Mouse (Mus musculus): Measurements from ENCODE around the gene Grn. TPM values are rescaled to one million over a fixed set of nuclear protein-coding genes. Genes with fewer than 3 reads are reported as not detected.

Gene Grn
- polyA plus RNA-seq, 1 experiment from 2014 or later: 75.2 TPM

DNA sequence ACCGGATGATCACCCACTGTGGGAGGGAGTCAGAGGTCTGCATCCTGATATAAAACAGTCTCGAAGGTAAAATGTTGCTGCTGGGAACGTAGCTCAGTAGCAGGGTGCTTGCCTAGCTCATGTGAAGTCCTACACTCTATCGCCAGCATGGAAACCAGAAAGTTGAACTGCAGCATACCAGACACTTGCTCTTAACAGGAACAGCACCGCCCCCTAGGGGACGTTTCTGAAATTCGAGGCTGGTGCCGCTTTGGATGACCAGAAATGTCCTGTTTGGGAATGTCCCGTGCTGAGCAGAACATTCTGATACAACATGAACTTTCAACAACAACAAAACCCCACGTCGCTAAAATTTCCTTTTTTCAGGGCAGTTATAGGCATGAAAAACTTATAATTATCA, 18.4 kb upstream of the Grn start:
- H3K36me3 ChIP-seq: no peaks in the 10 kb centered on the region
- H3K9me3 ChIP-seq: no peaks in the 10 kb centered on the region
- no peaks in the 10 kb centered on the region for H3K27me3 ChIP-seq (replicated peaks)
- H3K4me1 ChIP-seq: peaks cover 9% of the 10 kb centered on the region
- no peak overlapping the region for H3K9ac ChIP-seq
- no peak overlapping the region for H3K27ac ChIP-seq
- H3K4me3 ChIP-seq: no peak overlapping the region
- no peak overlapping the region for H3K4me2 ChIP-seq (replicated peaks)
- no peak for ATAC-seq (ENCODE audit: low FRiP score, low read depth)
- WGBS: 8% methylated on average over 11 of the region's 11 CpGs

DNA sequence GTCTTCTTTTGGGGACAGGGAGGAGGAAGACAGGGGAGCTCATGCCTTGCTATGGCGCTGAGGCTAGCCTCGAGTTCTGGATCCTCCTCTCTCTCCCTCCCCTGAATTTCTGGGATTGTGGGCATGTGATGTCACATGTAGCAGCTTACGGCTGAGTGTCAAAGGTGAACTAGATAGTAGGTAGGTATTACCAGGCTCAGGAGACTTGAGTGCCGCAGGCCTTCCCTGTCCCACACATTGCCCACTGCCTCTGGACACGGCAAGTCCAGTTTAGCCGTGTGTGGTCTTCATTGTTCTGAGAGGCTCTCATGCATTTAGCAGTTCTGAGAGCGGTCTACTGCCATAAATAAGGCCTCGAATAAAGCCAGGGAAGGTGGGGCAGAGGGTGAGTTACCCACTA, 17.1 kb upstream of the Grn start:
- Histone ChIP-seq H3K27me3 (replicated peaks) (no peaks in the 10 kb centered on the region), H3K4me1 (0 out of 2 replicates have a peak, but pooled peaks cover 2% of the 10 kb centered on the region), H3K4me3 (no peak overlapping the region), H3K36me3 (no peaks in the 10 kb centered on the region), H3K9ac (no peak overlapping the region), H3K27ac (no peak overlapping the region), H3K4me2 (replicated peaks) (no peak overlapping the region), H3K9me3 (no peaks in the 10 kb centered on the region)
- 69% methylated on average over 8 of the region's 8 CpGs for WGBS
- no peak for ATAC-seq (ENCODE audit: low FRiP score, low read depth)

DNA sequence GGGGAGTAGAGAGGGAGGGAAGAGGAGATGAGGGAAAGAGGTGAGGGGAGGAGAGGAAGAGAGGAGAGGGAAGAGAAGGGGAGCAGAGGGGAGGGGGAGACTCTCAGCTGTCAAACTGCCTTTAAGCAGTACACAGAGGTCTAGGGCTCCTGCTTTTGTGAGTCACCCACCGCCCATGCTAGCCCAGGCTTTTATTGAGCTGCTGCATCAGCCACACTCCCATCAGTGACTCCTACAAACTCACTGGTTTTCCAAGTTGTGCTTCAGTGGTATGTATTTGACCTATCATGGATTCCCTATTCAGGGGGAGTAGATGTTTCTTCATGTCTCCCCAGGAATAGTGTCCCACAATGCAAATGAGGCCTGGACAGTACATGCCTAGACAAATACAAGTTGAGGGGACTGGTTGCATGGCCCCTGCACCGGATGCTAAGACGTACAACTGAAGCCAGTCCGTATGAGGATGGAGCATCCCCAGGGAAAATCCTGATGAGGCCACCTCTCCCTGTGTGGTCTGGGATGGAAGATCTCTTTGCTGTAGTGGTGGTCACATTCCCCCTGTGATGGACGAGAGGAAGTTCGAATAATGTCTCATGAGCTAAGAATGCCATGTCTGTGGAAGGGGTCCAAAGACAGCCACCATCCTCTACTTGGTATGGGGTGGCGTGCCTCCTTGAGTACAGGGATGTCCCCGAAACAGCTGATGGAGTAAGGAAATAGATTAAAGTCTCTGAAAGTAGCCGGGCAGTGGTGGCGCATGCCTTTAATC, 14.9 kb upstream of the Grn start:
- Histone ChIP-seq H3K9ac (no peak overlapping the region), H3K4me3 (no peak overlapping the region), H3K27me3 (replicated peaks) (no peaks in the 10 kb centered on the region), H3K27ac (no peak overlapping the region), H3K4me2 (replicated peaks) (no peak overlapping the region), H3K4me1 (no peaks in the 10 kb centered on the region), H3K36me3 (no peaks in the 10 kb centered on the region), H3K9me3 (no peaks in the 10 kb centered on the region; the same call in 1 of the 2 replicates)
- ATAC-seq (ENCODE audit: low FRiP score, low read depth): no peak
- WGBS: 80% methylated on average over 10 of the region's 10 CpGs

DNA sequence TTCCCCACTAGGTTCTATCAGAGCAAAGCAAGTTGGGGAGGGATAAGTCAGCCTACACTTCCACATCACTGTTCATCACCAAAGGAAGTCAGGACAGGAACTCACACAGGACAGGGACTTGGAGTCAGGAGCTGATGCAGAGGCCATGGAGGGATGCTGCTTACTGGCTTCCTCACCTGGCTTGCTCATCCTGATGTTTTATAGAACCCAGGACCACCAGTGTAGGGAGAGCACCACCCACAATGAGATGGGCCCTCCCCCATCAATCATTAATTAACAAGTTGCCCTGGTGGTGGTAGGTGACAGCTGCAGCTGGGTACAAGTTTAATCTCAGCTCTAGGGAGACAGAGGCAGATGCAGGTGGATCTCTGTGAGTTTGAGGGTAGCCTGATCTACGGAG, 13.0 kb upstream of the Grn start:
- no peak overlapping the region for H3K27ac ChIP-seq
- H3K4me3 ChIP-seq: no peak overlapping the region
- H3K9me3 ChIP-seq: no peaks in the 10 kb centered on the region; the same call in 1 of the 2 replicates
- 82% methylated on average over 1 of the region's 1 CpGs for WGBS
- no peaks in the 10 kb centered on the region for H3K36me3 ChIP-seq
- H3K4me1 ChIP-seq: no peaks in the 10 kb centered on the region
- no peaks in the 10 kb centered on the region for H3K27me3 ChIP-seq (replicated peaks)
- no peak overlapping the region for H3K4me2 ChIP-seq (replicated peaks)
- H3K9ac ChIP-seq: no peak overlapping the region
- ATAC-seq (ENCODE audit: low FRiP score, low read depth): no peak

GRCm38 (mm10) chr11:102418887-102419286, 11.2 kb upstream of the Grn start:
- Histone ChIP-seq H3K4me2 (replicated peaks) (no peak overlapping the region), H3K9ac (no peak overlapping the region), H3K9me3 (no peaks in the 10 kb centered on the region; the same call in 1 of the 2 replicates), H3K4me3 (no peak overlapping the region), H3K27me3 (replicated peaks) (no peaks in the 10 kb centered on the region), H3K36me3 (no peaks in the 10 kb centered on the region), H3K4me1 (no peaks in the 10 kb centered on the region), H3K27ac (no peak overlapping the region)
- no peak for ATAC-seq (ENCODE audit: low FRiP score, low read depth)

DNA sequence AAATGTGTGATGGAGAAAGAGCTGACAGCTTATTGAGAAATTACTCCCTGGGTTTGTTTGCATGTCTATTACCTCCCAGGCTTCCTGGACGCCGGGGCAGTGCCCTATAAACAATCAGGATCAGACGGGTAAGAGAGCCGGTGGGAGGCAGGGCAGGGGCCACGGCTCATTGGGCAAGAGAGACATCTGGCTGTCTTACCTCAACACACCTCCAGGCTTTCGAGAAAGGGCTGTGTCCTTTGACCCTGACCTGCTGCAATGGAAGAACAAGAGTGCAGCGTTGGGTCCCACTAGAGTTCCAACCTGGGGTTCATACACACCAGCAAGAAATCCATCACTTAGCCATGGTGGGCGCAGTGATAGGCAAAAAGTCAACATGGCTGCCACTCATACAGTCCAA, 8.6 kb upstream of the Grn start:
- 52% methylated on average over 8 of the region's 8 CpGs for WGBS
- no peaks in the 10 kb centered on the region for H3K36me3 ChIP-seq
- ATAC-seq (ENCODE audit: low FRiP score, low read depth): no peak

DNA sequence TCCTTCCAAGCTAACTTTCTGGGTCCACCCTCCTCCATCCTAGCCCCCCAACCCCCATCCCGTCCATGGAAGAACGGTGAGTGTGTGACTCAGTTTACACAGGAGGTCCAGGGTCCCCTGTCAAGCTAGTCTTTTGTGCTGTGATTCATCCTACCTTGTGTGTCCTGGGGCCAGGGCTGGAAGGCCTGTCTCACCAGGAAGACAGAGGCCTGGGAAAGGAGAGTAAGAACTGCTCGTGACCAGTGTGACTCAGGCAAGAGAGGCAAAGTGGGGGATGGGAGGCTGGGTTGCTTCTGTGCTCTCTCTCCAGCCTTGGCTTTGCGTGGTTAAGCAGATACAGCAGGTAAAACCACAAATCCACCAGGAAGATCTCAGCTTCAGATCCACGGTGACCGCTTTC, 5.4 kb upstream of the Grn start:
- no peak for ATAC-seq (ENCODE audit: low FRiP score, low read depth)
- Histone ChIP-seq H3K4me3 (no peak overlapping the region), H3K9me3 (no peaks in the 10 kb centered on the region; the same call in 1 of the 2 replicates), H3K36me3 (no peaks in the 10 kb centered on the region), H3K4me1 (0 out of 2 replicates have a peak, but pooled peaks cover 3% of the 10 kb centered on the region), H3K27me3 (replicated peaks) (0 out of 2 replicates have a peak, but pooled peaks cover 2% of the 10 kb centered on the region), H3K4me2 (replicated peaks) (no peak overlapping the region), H3K27ac (no peak overlapping the region), H3K9ac (no peak overlapping the region)
- WGBS: 78% methylated on average over 6 of the region's 6 CpGs

More for the DNA sequence above, 8.6 kb upstream of the Grn start:
- Histone ChIP-seq H3K9ac (no peak overlapping the region), H3K27ac (no peak overlapping the region), H3K4me3 (no peak overlapping the region), H3K4me2 (replicated peaks) (no peak overlapping the region), H3K27me3 (replicated peaks) (0 out of 2 replicates have a peak, but pooled peaks cover 2% of the 10 kb centered on the region), H3K9me3 (no peaks in the 10 kb centered on the region; the same call in 1 of the 2 replicates), H3K4me1 (no peaks in the 10 kb centered on the region)

- no peak for ATAC-seq (ENCODE audit: low FRiP score, low read depth)
- peaks cover 8% of the 10 kb centered on the region; the same call in 1 of the 2 replicates for H3K4me1 ChIP-seq
- WGBS: 86% methylated on average over 8 of the region's 8 CpGs
Observed at GRCm38 (mm10) chr11:102425555-102426316, 4.4 kb upstream of the Grn start.

DNA sequence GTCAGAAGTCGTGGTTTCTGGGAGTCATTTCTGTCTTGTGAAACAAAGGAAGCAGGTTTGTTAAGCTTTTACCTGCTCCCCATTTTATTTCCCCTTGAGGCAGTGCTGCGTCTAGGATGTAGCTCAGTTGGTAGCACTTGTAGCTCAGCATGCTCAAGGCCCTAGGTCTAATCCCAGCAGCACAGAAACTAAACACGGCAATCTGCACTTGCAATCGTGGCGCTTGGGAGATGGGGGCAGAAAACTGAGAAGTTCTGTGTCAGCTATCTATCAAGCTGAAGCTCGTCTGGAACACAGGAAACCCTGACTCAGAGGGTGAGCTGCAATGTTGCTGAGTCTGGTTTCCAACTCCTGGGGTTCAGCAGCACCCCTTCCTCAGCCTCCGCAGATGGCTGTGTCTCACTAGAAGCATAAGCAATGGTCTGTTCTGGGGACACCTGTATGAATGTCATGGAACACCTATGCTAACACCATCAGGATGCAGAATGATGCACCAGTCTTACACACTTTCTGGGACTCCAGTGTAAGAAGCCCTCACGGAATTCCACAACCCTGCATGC, 1.1 kb upstream of the Grn start:
- Histone ChIP-seq H3K4me3 (no peak overlapping the region), H3K4me2 (replicated peaks) (peak overlapping the region; percentile 94; the same call in 1 of the 2 replicates), H3K9me3 (no peaks in the 10 kb centered on the region), H3K36me3 (no peaks in the 10 kb centered on the region), H3K4me1 (peaks cover 21% of the 10 kb centered on the region), H3K27me3 (replicated peaks) (0 out of 2 replicates have a peak, but pooled peaks cover 2% of the 10 kb centered on the region), H3K9ac (no peak overlapping the region), H3K27ac (no peak overlapping the region)
- WGBS: 69% methylated on average over 8 of the region's 8 CpGs
- ATAC-seq (ENCODE audit: low FRiP score, low read depth): no peak

More at GRCm38 (mm10) chr11:102425555-102426316, 4.4 kb upstream of the Grn start:
- H3K9ac ChIP-seq: no peak overlapping the region
- H3K4me2 ChIP-seq (replicated peaks): no peak overlapping the region
- no peak overlapping the region for H3K4me3 ChIP-seq
- H3K36me3 ChIP-seq: no peaks in the 10 kb centered on the region
- no peaks in the 10 kb centered on the region for H3K9me3 ChIP-seq
- no peak overlapping the region for H3K27ac ChIP-seq
- H3K27me3 ChIP-seq (replicated peaks): 0 out of 2 replicates have a peak, but pooled peaks cover 2% of the 10 kb centered on the region

GRCm38 (mm10) chr11:102429551-102429950, 564 bp upstream of the Grn start:
- ATAC-seq (ENCODE audit: low FRiP score, low read depth): no peak
- H3K27me3 ChIP-seq (replicated peaks): 0 out of 2 replicates have a peak, but pooled peaks cover 2% of the 10 kb centered on the region
- H3K9me3 ChIP-seq: no peaks in the 10 kb centered on the region
- H3K4me2 ChIP-seq (replicated peaks): peak overlapping the region; percentile 94
- 56% methylated on average over 3 of the region's 3 CpGs for WGBS
- H3K36me3 ChIP-seq: no peaks in the 10 kb centered on the region
- H3K4me1 ChIP-seq: peaks cover 24% of the 10 kb centered on the region
- no peak overlapping the region for H3K27ac ChIP-seq
- peak overlapping the region; percentile 46; the same call in 1 of the 2 replicates for H3K9ac ChIP-seq
- H3K4me3 ChIP-seq: no peak overlapping the region; the same call in 1 of the 2 replicates

DNA sequence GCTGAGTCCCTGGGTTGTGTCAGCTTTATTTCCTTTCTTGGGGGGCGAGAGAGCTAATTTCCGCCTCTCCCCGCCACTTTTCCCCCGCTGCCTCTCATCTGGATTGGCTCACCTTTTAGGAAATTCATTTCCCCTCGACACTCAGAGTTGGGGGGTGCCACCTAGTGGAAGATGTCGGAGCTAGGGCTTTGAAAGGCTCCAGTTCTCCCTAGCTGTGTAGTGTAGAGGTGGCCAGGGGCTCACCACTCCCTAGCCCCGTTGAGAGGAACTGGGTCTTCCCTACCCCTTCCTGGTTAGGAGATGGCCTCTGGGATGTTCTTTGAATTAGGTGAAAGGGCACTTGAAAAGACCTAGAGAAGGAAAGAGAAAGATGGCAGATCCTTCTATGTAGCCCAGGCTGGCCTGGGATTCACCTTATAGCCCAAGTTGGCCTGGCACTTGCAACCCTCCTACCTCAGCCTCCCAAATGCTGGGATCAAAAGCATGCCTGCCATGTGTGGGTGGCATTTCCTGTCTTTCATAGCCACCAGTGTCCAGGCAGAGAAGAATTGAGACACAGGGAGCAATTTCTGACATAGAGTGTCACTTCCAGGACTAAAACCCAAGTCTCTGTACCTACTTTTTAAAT, 1.0 kb downstream of the Grn start:
- 0 out of 2 replicates have a peak overlapping the region, but pooled peaks have one; percentile 42 for H3K27ac ChIP-seq
- peaks cover 14% of the 10 kb centered on the region for H3K36me3 ChIP-seq
- peak; percentile 55; the same call in 1 of the 2 replicates for ATAC-seq (ENCODE audit: low FRiP score, low read depth)
- peak overlapping the region; percentile 48 for H3K4me3 ChIP-seq
- peaks cover 31% of the 10 kb centered on the region for H3K4me1 ChIP-seq
- H3K9me3 ChIP-seq: no peaks in the 10 kb centered on the region
- no peaks in the 10 kb centered on the region for H3K27me3 ChIP-seq (replicated peaks)
- H3K4me2 ChIP-seq (replicated peaks): peak overlapping the region; percentile 94
- peak overlapping the region; percentile 59 for H3K9ac ChIP-seq
- WGBS: 0% methylated on average over 7 of the region's 7 CpGs
